Mouse (Mus musculus): Measurements from ENCODE around the gene Gm10226. TPM values are rescaled to one million over a fixed set of nuclear protein-coding genes. Genes with fewer than 3 reads are reported as not detected.
"Not testable (repeated sequence)": the region's sequence is repeated elsewhere in the genome, so short reads cannot be mapped to it uniquely, and the experiment has no call there.

Gm10226 gene
- polyA plus RNA-seq, 1 experiment from 2014 or later = 9.1 TPM

DNA sequence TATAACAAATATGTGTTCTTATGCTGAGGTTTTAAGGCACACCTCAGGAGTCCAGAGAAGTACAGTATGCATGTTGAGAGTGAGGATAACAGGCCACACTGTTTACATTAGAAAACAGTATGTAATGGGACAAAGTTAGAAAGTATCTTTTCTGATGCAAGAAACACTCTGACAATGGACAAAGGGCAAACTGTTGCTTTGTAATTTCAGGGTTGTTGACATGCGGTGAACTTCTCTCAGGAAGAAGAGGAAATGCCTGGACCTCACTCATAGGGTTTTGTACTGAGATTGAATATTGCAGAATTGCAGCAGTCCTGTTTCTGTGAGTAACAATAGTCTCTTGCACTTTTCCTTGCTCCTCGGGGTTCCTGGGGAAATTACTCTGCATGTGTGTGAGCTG lies 16.7 kb downstream of the Gm10226 start:
- H3K9me3 ChIP-seq = no peaks in the 10 kb centered on the region
- 74% methylated on average over 2 of the region's 2 CpGs for WGBS
- H3K4me3 ChIP-seq = peak overlapping the region; percentile 71
- no peaks in the 10 kb centered on the region for H3K27me3 ChIP-seq (ENCODE audit: poor library complexity, severe bottlenecking)
- DNase-seq (ENCODE audit: extremely low spot score, low spot score) = no peak
- peak overlapping the region; percentile 95 for H3K27ac ChIP-seq
- peaks cover 17% of the 10 kb centered on the region for H3K4me1 ChIP-seq
- peaks cover 36% of the 10 kb centered on the region for H3K36me3 ChIP-seq (replicated peaks)

DNA sequence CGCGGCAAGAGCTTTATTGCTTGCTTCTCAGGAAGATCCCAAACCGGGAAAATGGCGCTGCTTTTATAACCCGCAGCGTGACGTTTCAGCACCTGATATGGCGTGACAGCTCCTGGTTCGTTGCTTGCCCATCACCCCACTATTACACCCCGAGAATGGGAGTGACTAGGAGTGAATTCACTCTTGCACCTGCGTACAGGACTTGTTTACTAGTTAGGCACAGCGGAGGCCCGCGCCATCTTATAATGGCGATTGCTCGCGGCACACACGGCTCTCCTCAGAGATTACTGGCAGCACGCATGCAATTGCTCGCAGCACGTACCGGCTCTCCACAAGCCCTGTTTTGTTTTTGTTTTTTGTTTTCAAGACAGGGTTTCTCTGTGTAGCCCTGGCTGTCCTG lies 38.8 kb downstream of the Gm10226 start, which contains the start of gene Zfp229:
Zfp229 (plus strand) TSS at position 301 of the 400 bp plus-strand sequence.
- not testable (repeated sequence) for DNase-seq (ENCODE audit: extremely low spot score, low spot score); H3K4me3 ChIP-seq; H3K36me3 ChIP-seq (replicated peaks); H3K9me3 ChIP-seq; H3K27me3 ChIP-seq (ENCODE audit: poor library complexity, severe bottlenecking); H3K27ac ChIP-seq
- 93% methylated on average over 14 of the region's 22 CpGs for WGBS
- peaks cover 12% of the 10 kb centered on the region for H3K4me1 ChIP-seq

GRCm38 (mm10) chr17:21733049-21733448 lies 41.4 kb downstream of the Gm10226 start:
- DNase-seq (ENCODE audit: extremely low spot score, low spot score) = no peak
- H3K4me3 ChIP-seq = peak overlapping the region; percentile 74
- WGBS = 88% methylated on average over 4 of the region's 4 CpGs

DNA sequence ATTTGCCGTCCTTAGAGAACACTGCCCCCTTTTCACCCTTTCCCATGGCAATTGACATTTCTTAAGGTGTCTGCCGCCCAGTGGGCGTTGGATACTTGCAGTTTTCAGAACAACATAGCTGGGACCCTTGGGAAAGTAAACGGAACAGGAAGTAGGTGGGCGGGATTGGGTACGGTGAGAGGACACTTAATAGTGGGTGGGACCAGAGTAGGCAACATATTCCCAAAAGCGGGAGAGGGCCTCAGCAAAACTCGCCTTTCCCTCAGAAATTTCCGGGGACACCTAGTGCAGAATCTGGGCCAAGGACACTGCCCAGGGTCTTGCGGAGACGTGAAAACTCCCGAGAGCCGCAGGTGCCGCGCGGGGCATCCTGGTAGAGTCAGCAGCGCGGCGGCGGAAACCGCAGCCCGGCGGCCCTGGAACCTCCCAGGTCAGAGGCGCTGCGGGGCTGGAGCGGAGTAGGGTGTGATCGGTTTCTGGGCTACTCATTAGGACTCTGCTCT lies 41.9 kb downstream of the Gm10226 start:
- Histone ChIP-seq H3K4me1 (peaks cover 12% of the 10 kb centered on the region), H3K27me3 (ENCODE audit: poor library complexity, severe bottlenecking) (no peaks in the 10 kb centered on the region), H3K27ac (peak overlapping the region; percentile 92), H3K36me3 (replicated peaks) (peaks cover 15% of the 10 kb centered on the region), H3K4me3 (peak overlapping the region; percentile 74), H3K9me3 (no peaks in the 10 kb centered on the region)
- peak; percentile 86 for DNase-seq (ENCODE audit: extremely low spot score, low spot score)
- WGBS = under 1% methylated on average over 27 of the region's 27 CpGs

More at GRCm38 (mm10) chr17:21733049-21733448, 41.4 kb downstream of the Gm10226 start:
- H3K36me3 ChIP-seq (replicated peaks) = peaks cover 13% of the 10 kb centered on the region
- peak overlapping the region; percentile 92 for H3K27ac ChIP-seq
- H3K27me3 ChIP-seq (ENCODE audit: poor library complexity, severe bottlenecking) = no peaks in the 10 kb centered on the region
- H3K4me1 ChIP-seq = peaks cover 12% of the 10 kb centered on the region
- H3K9me3 ChIP-seq = no peaks in the 10 kb centered on the region

Other genes starting within 250 kb of the Gm10226 start
- gene Zfp51, start 241.5 kb upstream of the Gm10226 start, polyA plus RNA-seq (2016; fragmentation: Nextera tagmentation; extraction: Ambion mirVana) = 15.1 and 15.9 TPM in 2 replicates
- gene Zfp53, start 202.9 kb upstream of the Gm10226 start, polyA plus RNA-seq (2016; fragmentation: Nextera tagmentation; extraction: Ambion mirVana) = 9.7 and 11.3 TPM in 2 replicates
- gene Zfp52, start 156.3 kb upstream of the Gm10226 start, polyA plus RNA-seq (2016; fragmentation: Nextera tagmentation; extraction: Ambion mirVana) = 2.0 and 2.1 TPM in 2 replicates
- gene Zfp948, start 124.9 kb upstream of the Gm10226 start, polyA plus RNA-seq (2016; fragmentation: Nextera tagmentation; extraction: Ambion mirVana) = 13.9 and 14.5 TPM in 2 replicates
- gene Zfp983, start 41.2 kb upstream of the Gm10226 start, polyA plus RNA-seq (2016; fragmentation: Nextera tagmentation; extraction: Ambion mirVana) = 4.1 and 5.9 TPM in 2 replicates
- gene Zfp760, start 15.9 kb downstream of the Gm10226 start, polyA plus RNA-seq (2016; fragmentation: Nextera tagmentation; extraction: Ambion mirVana) = 19.8 and 20.1 TPM in 2 replicates
- gene Zfp229, start 38.9 kb downstream of the Gm10226 start, polyA plus RNA-seq (2016; fragmentation: Nextera tagmentation; extraction: Ambion mirVana) = 8.1 and 8.3 TPM in 2 replicates
- gene Zfp820, start 153.9 kb downstream of the Gm10226 start, polyA plus RNA-seq (2016; fragmentation: Nextera tagmentation; extraction: Ambion mirVana) = 6.9 and 7.5 TPM in 2 replicates
- gene Zfp995, start 218.1 kb downstream of the Gm10226 start, polyA plus RNA-seq (2016; fragmentation: Nextera tagmentation; extraction: Ambion mirVana) = 6.0 and 7.1 TPM in 2 replicates

All from forebrain, embryonic 10.5 days (tissue).